Mouse (Mus musculus): ENCODE results near the gene Samd13. TPM values are rescaled to one million over a fixed set of nuclear protein-coding genes. Genes with fewer than 3 reads are reported as not detected.

The Samd13 gene
- polyA plus RNA-seq, 1 experiment from 2014 or later = 1.4 TPM

- H3K27me3 ChIP-seq (ENCODE audit: control insufficient read depth, insufficient read depth, low read depth, low read length) = no peaks in the 10 kb centered on the region
- no peak overlapping the region for H3K4me3 ChIP-seq (ENCODE audit: low read length)
- no peak overlapping the region for H3K4me2 ChIP-seq (ENCODE audit: low read depth, low read length)
- 50% methylated on average over 3 of the region's 3 CpGs for WGBS
- H3K9ac ChIP-seq (ENCODE audit: low read length) = no peak overlapping the region
- no peaks in the 10 kb centered on the region for H3K9me3 ChIP-seq (ENCODE audit: control insufficient read depth, low read length)
- H3K27ac ChIP-seq (ENCODE audit: low read length) = no peak overlapping the region
- no peaks in the 10 kb centered on the region for H3K36me3 ChIP-seq (ENCODE audit: control insufficient read depth, insufficient read depth, low read length)
- no peak for ATAC-seq (ENCODE audit: low read depth)
- H3K4me1 ChIP-seq (replicated peaks; ENCODE audit: control insufficient read depth, insufficient read depth, low read length) = no peaks in the 10 kb centered on the region
Measured at GRCm38 (mm10) chr3:146708381-146708780, 23.0 kb upstream of the Samd13 start.

- Histone ChIP-seq H3K9ac (ENCODE audit: low read length) (no peak overlapping the region), H3K4me3 (ENCODE audit: low read length) (no peak overlapping the region), H3K4me2 (ENCODE audit: low read depth, low read length) (no peak overlapping the region), H3K36me3 (ENCODE audit: control insufficient read depth, insufficient read depth, low read length) (no peaks in the 10 kb centered on the region), H3K9me3 (ENCODE audit: control insufficient read depth, low read length) (no peaks in the 10 kb centered on the region), H3K27ac (ENCODE audit: low read length) (no peak overlapping the region), H3K4me1 (replicated peaks; ENCODE audit: control insufficient read depth, insufficient read depth, low read length) (no peaks in the 10 kb centered on the region), H3K27me3 (ENCODE audit: control insufficient read depth, insufficient read depth, low read depth, low read length) (no peaks in the 10 kb centered on the region)
- WGBS = 80% methylated on average over 4 of the region's 4 CpGs
- no peak for ATAC-seq (ENCODE audit: low read depth)
Measured at GRCm38 (mm10) chr3:146704099-146704498, 18.7 kb upstream of the Samd13 start.

GRCm38 (mm10) chr3:146700051-146700450 is 14.7 kb upstream of the Samd13 start:
- H3K9ac ChIP-seq (ENCODE audit: low read length) = no peak overlapping the region
- WGBS = 68% methylated on average over 11 of the region's 11 CpGs
- H3K36me3 ChIP-seq (ENCODE audit: control insufficient read depth, insufficient read depth, low read length) = no peaks in the 10 kb centered on the region
- no peaks in the 10 kb centered on the region for H3K9me3 ChIP-seq (ENCODE audit: control insufficient read depth, low read length)
- no peak overlapping the region for H3K4me3 ChIP-seq (ENCODE audit: low read length)
- H3K4me1 ChIP-seq (replicated peaks; ENCODE audit: control insufficient read depth, insufficient read depth, low read length) = no peaks in the 10 kb centered on the region
- H3K4me2 ChIP-seq (ENCODE audit: low read depth, low read length) = no peak overlapping the region
- H3K27ac ChIP-seq (ENCODE audit: low read length) = no peak overlapping the region
- no peaks in the 10 kb centered on the region for H3K27me3 ChIP-seq (ENCODE audit: control insufficient read depth, insufficient read depth, low read depth, low read length)
- no peak for ATAC-seq (ENCODE audit: low read depth)

- 37% methylated on average over 11 of the region's 11 CpGs for WGBS
- no peak overlapping the region for H3K9ac ChIP-seq (ENCODE audit: low read length)
- no peak overlapping the region for H3K27ac ChIP-seq (ENCODE audit: low read length)
- no peak overlapping the region for H3K4me2 ChIP-seq (ENCODE audit: low read depth, low read length)
- H3K4me1 ChIP-seq (replicated peaks; ENCODE audit: control insufficient read depth, insufficient read depth, low read length) = no peaks in the 10 kb centered on the region
- H3K36me3 ChIP-seq (ENCODE audit: control insufficient read depth, insufficient read depth, low read length) = no peaks in the 10 kb centered on the region
- H3K27me3 ChIP-seq (ENCODE audit: control insufficient read depth, insufficient read depth, low read depth, low read length) = no peaks in the 10 kb centered on the region
- no peak overlapping the region for H3K4me3 ChIP-seq (ENCODE audit: low read length)
- H3K9me3 ChIP-seq (ENCODE audit: control insufficient read depth, low read length) = no peaks in the 10 kb centered on the region
- ATAC-seq (ENCODE audit: low read depth) = no peak
Measured at GRCm38 (mm10) chr3:146698982-146699381, 13.6 kb upstream of the Samd13 start.

GRCm38 (mm10) chr3:146692547-146692946 is 7.2 kb upstream of the Samd13 start:
- ATAC-seq (ENCODE audit: low read depth) = no peak
- Histone ChIP-seq H3K9ac (ENCODE audit: low read length) (no peak overlapping the region), H3K36me3 (ENCODE audit: control insufficient read depth, insufficient read depth, low read length) (no peaks in the 10 kb centered on the region), H3K4me1 (replicated peaks; ENCODE audit: control insufficient read depth, insufficient read depth, low read length) (no peaks in the 10 kb centered on the region), H3K27ac (ENCODE audit: low read length) (no peak overlapping the region), H3K27me3 (ENCODE audit: control insufficient read depth, insufficient read depth, low read depth, low read length) (no peaks in the 10 kb centered on the region), H3K4me3 (ENCODE audit: low read length) (no peak overlapping the region), H3K9me3 (ENCODE audit: control insufficient read depth, low read length) (no peaks in the 10 kb centered on the region), H3K4me2 (ENCODE audit: low read depth, low read length) (no peak overlapping the region)
- 73% methylated on average over 5 of the region's 5 CpGs for WGBS

- Histone ChIP-seq H3K4me3 (ENCODE audit: low read length) (no peak overlapping the region), H3K9ac (ENCODE audit: low read length) (no peak overlapping the region), H3K36me3 (ENCODE audit: control insufficient read depth, insufficient read depth, low read length) (no peaks in the 10 kb centered on the region), H3K4me2 (ENCODE audit: low read depth, low read length) (no peak overlapping the region), H3K27ac (ENCODE audit: low read length) (no peak overlapping the region), H3K9me3 (ENCODE audit: control insufficient read depth, low read length) (no peaks in the 10 kb centered on the region), H3K27me3 (ENCODE audit: control insufficient read depth, insufficient read depth, low read depth, low read length) (no peaks in the 10 kb centered on the region), H3K4me1 (replicated peaks; ENCODE audit: control insufficient read depth, insufficient read depth, low read length) (peaks cover 5% of the 10 kb centered on the region; the same call in 1 of the 2 replicates)
- 76% methylated on average over 4 of the region's 4 CpGs for WGBS
- no peak for ATAC-seq (ENCODE audit: low read depth)
Measured at GRCm38 (mm10) chr3:146687121-146687725, 1.8 kb upstream of the Samd13 start.

GRCm38 (mm10) chr3:146686428-146686827 is 1.0 kb upstream of the Samd13 start:
- Histone ChIP-seq H3K36me3 (ENCODE audit: control insufficient read depth, insufficient read depth, low read length) (no peaks in the 10 kb centered on the region), H3K9me3 (ENCODE audit: control insufficient read depth, low read length) (no peaks in the 10 kb centered on the region), H3K4me1 (replicated peaks; ENCODE audit: control insufficient read depth, insufficient read depth, low read length) (peaks cover 6% of the 10 kb centered on the region; the same call in 1 of the 2 replicates), H3K27ac (ENCODE audit: low read length) (no peak overlapping the region), H3K27me3 (ENCODE audit: control insufficient read depth, insufficient read depth, low read depth, low read length) (no peaks in the 10 kb centered on the region), H3K4me3 (ENCODE audit: low read length) (no peak overlapping the region), H3K4me2 (ENCODE audit: low read depth, low read length) (no peak overlapping the region), H3K9ac (ENCODE audit: low read length) (no peak overlapping the region)
- ATAC-seq (ENCODE audit: low read depth) = no peak
- 79% methylated on average over 8 of the region's 8 CpGs for WGBS

GRCm38 (mm10) chr3:146683095-146683494 is 2.3 kb downstream of the Samd13 start:
- no peak overlapping the region for H3K27ac ChIP-seq (ENCODE audit: low read length)

GRCm38 (mm10) chr3:146682140-146682651 is 3.2 kb downstream of the Samd13 start:
- Histone ChIP-seq H3K27ac (ENCODE audit: low read length) (0 out of 2 replicates have a peak overlapping the region, but pooled peaks have one; percentile 3), H3K27me3 (ENCODE audit: control insufficient read depth, insufficient read depth, low read depth, low read length) (no peaks in the 10 kb centered on the region), H3K9ac (ENCODE audit: low read length) (peak overlapping the region; percentile 24; the same call in 1 of the 2 replicates), H3K4me2 (ENCODE audit: low read depth, low read length) (peak overlapping the region; percentile 60), H3K4me1 (replicated peaks; ENCODE audit: control insufficient read depth, insufficient read depth, low read length) (peaks cover 6% of the 10 kb centered on the region; the same call in 1 of the 2 replicates), H3K4me3 (ENCODE audit: low read length) (peak overlapping the region; percentile 37), H3K9me3 (ENCODE audit: control insufficient read depth, low read length) (no peaks in the 10 kb centered on the region), H3K36me3 (ENCODE audit: control insufficient read depth, insufficient read depth, low read length) (no peaks in the 10 kb centered on the region)
- WGBS = 38% methylated on average over 13 of the region's 13 CpGs
- ATAC-seq (ENCODE audit: low read depth) = peak; percentile 11; the same call in 1 of the 2 replicates

More at GRCm38 (mm10) chr3:146683095-146683494, 2.3 kb downstream of the Samd13 start:
- no peaks in the 10 kb centered on the region for H3K36me3 ChIP-seq (ENCODE audit: control insufficient read depth, insufficient read depth, low read length)
- whole genome bisulfite sequencing = 65% methylated on average over 2 of the region's 2 CpGs
- ATAC-seq (ENCODE audit: low read depth) = no peak
- H3K9ac ChIP-seq (ENCODE audit: low read length) = no peak overlapping the region
- H3K4me1 ChIP-seq (replicated peaks; ENCODE audit: control insufficient read depth, insufficient read depth, low read length) = peaks cover 6% of the 10 kb centered on the region; the same call in 1 of the 2 replicates
- H3K9me3 ChIP-seq (ENCODE audit: control insufficient read depth, low read length) = no peaks in the 10 kb centered on the region
- H3K4me3 ChIP-seq (ENCODE audit: low read length) = no peak overlapping the region
- no peak overlapping the region for H3K4me2 ChIP-seq (ENCODE audit: low read depth, low read length)
- no peaks in the 10 kb centered on the region for H3K27me3 ChIP-seq (ENCODE audit: control insufficient read depth, insufficient read depth, low read depth, low read length)
